Mouse (Mus musculus) heart, adult 8-10 months (tissue): ENCODE data around the gene Grid2. TPM values are rescaled to one million over a fixed set of nuclear protein-coding genes. Genes with fewer than 3 reads are reported as not detected.

Experiments
- DNase-seq: peaks from one replicate; pipeline ENCODE4 v3.0.0; 2022; ENCODE audit warnings: low spot score
- total RNA-seq, 4 experiments: library from RNA; stranded (reverse); gene quantifications; 2 replicates each; pipeline ENCODE4 v1.2.4; 2022

The Grid2 gene
- total RNA-seq, 4 experiments from 2014 or later = 0.03 to 0.16 (median 0.09) TPM; not detected in 1

DNA sequence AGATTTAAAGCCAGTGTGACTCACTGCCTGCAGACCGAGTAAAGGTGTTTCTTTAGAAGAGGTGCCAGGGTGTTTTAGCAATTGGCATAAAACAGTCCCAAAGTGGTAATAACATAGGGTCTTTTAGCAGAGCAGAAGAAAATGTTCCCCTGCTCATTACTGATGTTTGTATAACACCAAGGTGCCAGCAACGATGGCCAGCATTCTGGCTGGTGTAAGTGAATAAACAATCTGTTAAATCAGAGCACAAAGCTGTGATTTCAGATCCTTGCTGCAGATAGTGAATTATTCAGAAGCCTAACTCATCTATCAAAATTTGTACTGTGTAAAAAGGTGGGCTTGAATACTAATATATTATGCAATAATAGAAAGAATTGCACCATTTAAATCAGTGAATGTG lies 353.9 kb downstream of the Grid2 start:
- DNase-seq = no peak

DNA sequence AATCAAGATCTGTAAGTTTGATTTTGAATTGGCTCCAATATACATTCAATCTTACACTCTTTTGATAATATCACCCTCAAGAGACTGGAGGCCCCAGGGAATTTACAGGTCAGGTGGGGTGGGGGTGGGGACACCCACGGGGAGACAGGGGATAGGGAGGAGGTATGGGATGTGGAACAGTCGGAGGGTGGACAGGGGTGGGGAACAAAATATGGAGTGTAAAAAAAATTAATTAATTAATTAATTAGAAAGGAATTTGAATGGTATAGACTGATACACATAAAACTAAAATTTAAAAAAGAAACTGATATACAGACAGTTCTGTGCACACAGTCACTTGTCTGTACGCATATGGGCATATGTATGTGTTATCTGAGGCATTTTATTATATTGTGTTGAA lies 380.3 kb downstream of the Grid2 start:
- no peak for DNase-seq

DNA sequence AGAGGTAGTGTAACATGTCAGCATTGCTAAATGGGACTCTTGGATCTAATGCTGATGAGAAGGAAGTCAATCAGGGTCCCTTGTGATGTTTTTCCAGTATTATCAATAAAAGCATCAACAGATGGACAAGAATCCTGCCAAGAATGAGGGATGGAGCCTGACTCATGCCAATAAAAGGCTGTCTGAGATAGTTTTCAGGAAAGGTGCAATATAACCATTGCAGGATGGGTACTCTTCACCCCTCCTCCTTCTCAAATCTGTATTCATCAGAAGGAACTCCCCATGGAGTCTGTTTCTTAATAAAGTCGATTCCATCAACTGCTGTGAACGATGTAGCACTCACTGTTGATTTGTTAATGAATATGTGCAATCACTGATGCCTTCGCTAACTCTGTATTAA lies 403.7 kb downstream of the Grid2 start:
- DNase-seq = no peak

DNA sequence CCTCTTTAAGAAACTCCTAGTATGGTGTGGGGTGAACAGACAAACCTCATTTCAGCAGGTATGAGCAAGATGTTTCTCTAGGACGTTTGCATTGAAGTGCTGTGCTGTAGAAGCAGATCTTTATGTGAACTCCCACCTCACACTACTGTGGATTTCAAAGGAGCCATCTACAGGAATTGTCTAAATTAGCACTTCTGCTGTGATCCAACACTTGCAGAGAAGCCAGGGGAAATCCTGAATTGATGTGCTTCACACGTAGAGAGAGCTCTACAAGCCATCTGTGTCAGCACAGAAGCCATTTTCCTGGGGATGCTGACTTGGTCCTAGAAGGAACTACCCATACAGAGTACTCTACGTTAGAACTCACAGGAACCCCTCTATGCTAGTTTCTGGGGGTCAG lies 430.0 kb downstream of the Grid2 start:
- no peak for DNase-seq

DNA sequence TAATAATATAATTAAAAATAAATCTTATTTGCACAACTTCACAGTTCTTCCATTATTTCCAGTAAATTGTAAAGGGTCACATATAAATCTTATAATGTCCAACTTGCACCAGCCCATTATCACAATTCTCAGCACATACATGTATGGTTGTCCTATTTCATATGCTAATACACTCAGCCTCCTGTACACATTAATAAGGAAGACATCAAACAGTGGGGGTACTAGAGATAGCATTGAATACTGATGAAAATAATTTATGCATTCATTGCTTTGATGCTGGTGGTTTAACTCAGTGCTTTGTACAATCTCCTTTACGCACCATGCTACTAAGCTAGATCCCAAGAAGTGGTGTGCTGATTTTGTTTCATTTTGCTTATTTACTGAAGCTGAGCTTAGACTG lies 446.0 kb downstream of the Grid2 start:
- DNase-seq = no peak

DNA sequence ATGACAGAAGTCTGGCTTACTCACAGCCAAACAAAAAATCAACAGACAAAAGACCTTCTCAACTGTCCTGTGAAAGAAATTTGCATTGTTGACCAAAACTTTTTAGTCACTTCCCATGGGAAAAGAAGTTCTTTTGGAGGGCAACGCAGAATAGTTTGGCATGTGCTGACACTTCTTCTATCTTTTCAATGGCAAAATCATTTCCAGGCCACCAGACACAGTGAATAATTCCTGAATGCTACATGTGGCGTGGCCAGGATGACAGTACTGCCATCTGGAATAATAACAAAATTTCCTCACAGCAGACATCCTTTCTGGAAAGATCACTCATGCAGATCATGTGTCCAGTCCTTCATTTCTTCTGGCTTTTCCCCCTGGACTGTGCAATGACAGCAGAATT lies 478.1 kb downstream of the Grid2 start:
- no peak for DNase-seq

DNA sequence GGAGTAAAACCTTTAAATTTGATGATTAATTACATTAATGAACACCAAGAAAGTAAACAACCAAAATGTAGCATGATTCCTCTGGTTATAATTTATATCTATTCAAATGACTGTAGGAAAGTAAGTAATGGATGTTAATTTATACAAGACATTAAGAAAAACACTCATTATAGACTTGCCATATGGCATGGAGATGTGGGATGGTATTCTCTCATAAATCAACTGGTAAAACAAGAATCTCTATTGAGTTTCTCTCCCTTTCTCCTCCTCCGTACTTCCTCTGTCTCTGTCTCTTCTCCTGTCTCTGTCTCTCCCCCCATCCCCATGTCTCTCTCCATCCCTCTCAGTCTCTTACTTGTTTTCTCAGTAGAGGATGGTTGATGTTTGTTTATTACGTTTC lies 506.9 kb downstream of the Grid2 start:
- no peak for DNase-seq

DNA sequence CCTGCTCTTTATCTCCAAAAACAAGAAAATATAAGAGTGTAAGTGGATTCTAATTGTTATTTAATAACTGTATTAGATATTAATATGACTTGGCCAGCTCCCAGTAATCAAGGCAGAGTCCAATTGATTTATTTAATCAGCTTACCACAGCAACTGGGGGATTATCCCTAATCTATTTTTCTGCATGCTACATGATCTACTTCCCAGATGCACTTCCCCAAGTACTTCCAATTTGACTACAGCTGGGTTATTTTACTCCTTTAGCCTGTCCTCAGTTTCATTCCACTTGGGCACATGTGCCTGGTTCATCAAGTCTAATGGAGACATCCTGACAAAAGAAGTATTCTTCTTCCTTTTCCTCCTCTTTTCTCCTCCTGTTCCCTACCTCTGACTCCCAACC lies 539.0 kb downstream of the Grid2 start:
- DNase-seq = no peak

DNA sequence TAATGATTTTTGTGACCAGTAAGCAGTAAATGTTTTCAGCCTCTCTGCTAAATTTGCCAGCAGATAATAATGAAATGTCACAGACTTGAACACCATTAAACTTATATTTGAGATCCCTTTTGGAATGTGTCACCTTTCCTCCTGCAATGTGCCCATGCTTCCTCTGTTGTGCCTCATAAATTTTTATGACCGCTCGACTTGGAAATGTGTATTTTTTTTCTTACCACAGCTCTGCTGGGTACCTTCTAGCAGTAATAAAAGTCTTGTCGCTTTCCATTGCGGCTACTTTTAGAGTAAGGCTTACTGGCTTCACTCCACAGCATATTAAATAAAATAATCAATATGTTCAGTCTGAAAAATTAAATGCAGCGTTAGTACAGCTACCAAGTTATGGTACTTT lies 564.6 kb downstream of the Grid2 start:
- no peak for DNase-seq

DNA sequence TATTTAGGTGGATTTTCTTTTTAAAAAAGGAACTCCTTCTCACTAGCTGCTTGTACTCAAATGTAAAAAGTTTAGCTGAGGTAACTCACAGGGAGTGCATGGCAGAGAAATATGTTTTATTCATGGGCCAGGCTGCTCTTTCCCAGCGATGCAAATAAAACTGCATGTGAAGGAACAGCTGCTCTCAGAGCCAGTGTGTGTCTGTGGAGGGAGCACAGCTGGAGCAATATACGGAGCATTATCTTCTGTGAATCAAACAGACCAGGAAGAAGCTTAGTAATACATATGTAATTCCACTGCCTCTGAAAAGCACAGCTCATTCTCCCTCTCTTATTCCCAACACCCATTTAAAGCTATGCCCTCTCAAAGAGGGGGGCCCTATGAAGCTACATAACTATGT lies 607.0 kb downstream of the Grid2 start:
- no peak for DNase-seq

DNA sequence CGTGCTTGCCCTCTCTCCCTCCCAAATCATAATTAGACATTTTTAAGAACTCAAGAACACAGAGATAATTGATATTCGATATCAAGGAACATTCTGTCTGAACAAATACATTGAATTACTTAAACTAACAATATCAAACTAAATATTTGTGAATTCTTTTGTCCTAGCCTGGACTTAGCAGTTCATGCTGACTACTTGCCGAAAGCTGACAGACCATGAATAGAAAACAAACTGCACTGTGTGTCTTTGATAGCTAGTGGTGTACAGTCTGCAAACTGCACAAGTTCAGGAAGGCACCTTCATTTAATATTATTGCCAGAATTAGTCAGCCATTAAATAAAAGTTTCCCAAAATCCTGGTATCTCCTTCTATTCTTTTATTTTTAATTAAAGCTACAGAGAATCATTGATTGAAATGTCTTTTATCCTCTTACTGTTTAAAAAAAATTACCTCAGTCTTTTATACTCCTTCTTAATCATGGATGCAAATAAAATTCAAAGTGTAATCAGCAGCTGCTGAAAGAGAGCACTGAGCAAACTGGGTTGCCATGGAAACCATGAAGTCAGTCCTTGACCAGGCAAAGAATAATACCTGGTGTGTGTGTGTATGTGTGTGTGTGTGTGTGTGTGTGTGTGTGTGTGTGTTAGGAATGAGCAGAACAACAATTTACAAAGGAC lies 621.5 kb downstream of the Grid2 start:
- no peak for DNase-seq

DNA sequence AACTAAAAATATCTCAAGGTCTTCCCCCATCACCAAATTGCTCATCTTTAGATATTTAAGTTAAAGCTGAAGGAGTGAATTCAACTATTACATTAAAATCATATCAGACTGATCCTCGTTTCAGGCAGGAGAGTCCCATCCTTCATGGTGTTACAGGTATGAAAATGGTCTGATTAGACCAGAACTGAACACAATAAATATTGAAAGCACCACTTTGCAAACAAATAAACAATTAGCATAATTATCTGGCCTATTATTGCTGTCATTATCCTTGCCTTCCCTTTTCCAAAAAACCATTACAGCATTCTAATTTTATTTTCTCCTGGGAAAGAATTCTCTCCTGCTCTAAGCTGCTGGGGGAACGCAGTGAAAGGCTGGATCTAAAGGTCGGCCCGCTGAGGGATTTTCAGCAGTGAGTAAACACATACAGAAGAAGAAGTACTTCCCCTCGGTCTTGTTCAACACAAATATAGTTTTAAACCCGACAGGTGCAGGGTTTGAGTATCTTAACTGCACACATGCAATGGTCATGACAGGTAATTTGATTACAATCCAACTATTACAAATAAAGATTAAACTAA lies 622.2 kb downstream of the Grid2 start:
- no peak for DNase-seq

DNA sequence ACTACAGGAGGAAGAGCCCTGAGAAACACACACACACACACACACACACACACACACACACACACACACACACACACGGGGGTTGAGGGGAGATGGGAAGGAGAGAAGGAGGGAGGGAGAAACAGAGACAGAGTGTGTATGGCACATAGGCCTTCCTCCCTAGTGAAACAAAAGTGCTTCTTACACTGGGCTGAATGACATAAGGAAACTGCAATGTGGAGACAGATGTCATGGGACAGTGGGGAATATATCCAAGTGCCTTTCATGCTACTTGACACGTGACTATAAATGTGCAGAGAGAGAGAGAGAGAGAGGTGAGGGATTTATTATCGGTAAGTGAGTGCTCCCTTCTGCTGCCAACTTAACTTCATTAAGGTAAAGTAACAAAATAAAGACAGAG lies 639.0 kb downstream of the Grid2 start:
- DNase-seq = no peak

DNA sequence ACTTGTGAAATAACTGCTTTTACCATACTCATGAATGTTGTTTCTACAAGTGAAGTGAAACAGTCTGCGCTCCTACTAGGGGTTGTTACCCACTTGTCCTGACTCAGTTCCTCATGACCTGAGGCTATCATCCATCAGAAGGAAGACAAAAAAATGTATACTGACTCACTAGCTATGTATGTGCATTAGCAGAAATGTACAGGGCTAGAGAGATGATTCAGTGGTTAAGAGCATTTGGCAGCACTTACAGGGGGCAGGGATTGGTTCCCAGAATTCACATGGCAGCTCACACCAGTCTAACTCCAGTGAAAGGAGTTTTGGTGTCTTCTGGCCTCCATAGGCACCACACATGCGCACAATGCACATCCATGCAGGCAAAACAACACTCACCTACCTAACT lies 642.5 kb downstream of the Grid2 start:
- no peak for DNase-seq

DNA sequence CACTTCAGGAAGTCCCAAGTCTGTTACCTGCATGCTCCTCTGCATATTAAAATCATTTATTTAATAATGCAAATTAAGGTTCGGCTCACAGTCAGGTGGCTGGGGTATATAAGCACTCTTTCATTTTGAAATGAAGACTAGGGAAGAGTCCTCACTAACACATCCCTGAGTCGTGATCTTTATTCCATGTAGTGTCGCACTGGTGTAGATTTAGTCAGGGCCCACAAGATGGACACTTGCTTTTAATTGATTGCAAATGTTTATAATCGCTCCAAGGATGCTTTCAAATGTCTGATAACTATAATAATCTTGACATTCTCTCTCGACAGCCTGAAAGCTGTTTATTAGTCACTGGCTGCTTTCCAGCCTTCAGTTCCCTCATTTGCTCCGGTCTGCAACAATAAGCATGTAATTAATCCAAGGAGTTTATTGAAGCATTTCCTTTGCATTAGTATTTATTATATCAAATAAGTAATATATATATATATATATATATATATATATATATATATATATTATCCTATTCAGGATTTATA lies 661.4 kb downstream of the Grid2 start:
- DNase-seq = no peak

DNA sequence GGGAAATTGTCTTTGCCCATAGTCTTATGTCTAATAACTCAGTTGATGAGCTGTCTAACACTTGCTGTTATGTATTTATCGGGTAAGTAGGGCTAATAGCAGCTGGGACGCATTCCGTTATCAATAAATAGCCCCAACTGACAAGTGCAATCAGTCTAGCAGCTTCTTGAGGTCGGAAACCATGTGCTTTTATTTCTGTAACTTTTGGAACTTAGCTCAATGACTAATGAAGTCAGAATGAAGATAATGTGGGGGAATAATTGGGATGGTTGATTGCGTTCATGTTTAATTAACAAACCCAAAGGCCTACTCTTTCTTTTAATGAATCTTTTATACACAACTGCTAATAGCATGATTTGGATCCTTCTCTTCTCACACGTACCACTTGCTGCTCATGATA lies 666.3 kb downstream of the Grid2 start:
- DNase-seq = no peak

DNA sequence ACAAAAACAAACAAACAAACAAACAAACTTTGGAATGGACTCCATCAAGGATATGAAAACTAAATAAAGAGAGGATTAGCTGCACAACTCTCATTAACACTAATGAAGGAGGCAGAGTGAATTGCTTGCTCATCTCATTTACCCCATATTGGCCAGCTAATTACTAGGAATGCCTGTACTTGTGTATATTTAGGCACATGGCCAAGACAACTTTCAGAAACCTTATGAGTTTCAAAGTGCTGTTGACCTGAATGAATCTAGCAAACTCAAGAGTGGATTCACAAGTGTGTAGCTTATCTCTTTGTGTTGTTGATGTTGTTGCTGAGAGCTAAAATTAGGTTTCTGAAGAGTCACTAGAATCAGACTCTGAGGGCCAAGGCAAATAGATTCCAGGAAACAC lies 675.5 kb downstream of the Grid2 start:
- DNase-seq = no peak

DNA sequence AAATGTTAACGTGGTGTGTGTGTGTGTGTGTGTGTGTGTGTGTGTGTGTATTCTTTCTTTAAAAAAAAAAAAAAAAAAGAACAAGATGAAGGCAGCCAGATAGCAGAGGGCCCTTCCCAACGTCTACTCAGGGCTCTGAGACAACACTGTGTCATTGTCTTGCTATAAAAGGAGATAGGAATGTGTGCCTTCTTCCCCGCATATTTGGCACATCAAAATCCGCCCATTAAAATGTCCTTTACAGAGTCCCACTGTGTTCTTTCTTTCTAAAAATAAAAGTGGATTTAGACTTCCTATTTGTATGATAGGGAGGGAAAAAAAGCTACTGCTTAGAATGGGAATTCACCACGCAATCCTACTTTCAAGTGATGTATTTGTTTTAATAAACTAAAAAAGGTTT lies 691.0 kb downstream of the Grid2 start:
- no peak for DNase-seq

DNA sequence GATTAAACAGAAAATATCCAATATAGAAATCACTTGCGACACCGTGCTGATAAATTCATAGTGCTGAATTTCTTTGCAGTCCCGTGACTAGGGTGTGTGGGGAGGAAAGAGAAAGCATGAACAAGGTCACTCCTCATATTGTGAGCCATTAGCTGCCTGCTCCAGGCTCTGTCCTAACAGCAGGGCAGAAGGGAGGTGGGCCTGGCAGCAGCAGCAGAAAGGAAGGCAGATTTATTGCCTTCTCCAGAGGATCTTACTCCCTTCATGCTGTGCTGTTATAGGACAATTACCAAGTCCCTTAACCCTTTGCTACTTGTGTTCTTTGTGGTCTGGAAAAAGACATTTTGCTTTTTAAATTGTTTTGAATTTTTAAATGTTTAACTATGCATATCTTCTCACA lies 708.1 kb downstream of the Grid2 start:
- DNase-seq = no peak

DNA sequence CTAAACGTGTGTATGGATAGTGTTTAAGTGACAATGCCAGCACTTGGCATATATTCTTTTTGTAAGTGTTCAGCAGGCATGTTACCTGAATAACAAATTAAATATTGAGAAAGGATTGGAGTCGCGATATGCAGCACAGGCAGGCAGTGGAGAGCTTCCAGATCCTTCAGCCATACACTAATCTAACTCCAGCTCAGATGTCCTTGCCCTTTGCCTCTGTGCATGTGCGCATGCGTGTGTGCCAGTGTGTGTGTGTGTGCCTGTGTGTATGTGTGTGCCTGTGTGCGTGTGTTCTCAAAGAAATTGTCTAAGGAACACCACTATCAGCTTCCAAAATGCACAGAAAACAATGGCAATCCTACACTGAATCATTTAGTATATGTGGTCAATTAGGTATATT lies 708.6 kb downstream of the Grid2 start:
- no peak for DNase-seq

DNA sequence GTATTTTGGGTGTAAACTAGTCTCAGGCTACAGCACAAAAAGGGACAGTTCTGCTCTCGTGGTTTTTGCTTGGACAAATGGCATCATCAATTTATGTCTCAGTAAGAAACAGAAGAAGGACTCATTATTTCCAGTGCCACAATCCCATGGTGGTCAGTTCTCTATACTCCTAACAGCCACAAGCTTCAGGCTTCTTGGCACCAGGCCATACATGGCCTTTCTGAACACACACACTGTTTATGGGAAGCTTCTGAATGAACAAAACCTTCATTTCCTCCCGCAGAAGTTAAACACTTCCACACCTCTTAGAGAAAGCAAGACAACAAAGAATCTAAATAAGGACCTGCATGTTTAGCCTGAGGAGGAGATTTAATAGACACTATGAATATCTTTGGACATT lies 709.1 kb downstream of the Grid2 start:
- DNase-seq = no peak

DNA sequence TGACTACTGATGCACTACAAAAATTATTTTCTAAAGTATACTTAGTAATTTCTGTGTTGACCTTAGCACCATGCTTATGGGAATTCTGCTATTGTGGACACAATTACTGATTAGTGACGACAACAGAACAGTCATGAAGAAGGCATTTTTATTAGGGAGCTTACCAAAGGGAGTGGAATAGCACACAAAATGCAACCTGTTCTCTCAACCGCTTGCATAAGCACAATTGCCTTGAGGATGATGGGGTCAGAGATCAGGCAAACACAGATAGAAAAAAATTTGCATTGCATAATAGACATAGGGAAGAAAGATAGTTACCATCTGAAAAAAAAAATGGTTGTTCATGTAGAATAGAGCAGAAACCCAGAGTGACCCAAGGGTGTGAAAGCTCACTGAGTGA lies 790.4 kb downstream of the Grid2 start:
- DNase-seq = no peak

DNA sequence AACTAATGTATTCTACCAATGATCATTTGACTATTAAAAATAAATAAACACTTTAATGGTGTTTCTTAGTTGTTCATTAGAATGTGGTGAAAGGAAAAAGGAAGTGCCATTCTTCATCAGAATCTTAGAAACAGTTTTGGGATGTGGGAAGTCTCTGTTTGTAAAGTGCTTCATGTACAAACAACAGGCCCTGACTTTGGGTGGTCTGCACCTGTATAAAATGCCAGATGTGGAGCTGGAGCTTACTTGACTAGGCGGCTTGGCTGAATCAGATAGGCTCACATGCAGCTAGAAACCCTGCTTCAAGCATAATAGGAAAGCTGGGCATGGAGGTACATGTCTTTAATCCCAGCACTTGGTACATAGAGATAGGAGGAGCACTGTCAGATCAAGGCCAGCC lies 791.1 kb downstream of the Grid2 start:
- no peak for DNase-seq

DNA sequence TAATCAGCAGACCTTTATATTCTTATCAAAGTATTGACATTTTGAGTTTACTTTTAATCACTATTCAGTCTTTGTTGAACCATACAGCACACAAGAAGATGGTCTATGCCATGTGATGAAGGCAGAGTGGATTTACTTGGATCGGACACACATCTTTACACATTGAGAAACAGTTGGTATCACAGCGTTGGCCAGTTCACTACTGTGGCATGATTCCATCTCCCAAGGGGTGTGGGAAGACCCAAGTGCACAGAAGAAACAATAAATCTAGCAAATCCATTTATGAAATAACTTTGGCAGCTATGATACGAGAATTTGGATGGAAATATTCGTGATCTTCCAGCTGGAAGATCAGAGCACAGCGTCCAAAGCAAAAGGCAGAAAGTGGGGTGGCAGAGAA lies 792.3 kb downstream of the Grid2 start:
- no peak for DNase-seq
